ENCODE assay signal across 8 mouse cellular contexts in genomic region chr4:155222841-155223593, GRCm38 (mm10). TPM values are rescaled to one million over a fixed set of nuclear protein-coding genes. Genes with fewer than 3 reads are reported as not detected.
DNase-seq lines count a peak whose midpoint lies in the region; ATAC-seq lines count a peak whose summit lies in the region.

No protein-coding gene starts in this region.

- DNase-seq in Muller cell, postnatal 12 days (ENCODE audit: inconsistent ontology term): peak; percentile 99
- peak; percentile 99 for DNase-seq in cerebellum, adult 9-11 months
- DNase-seq in frontal cortex, postnatal 10 days (ENCODE audit: low spot score in 2 of 2): peak; percentile 97 to 100
- peak; percentile 100 for DNase-seq in layer of hippocampus, postnatal 25 days (ENCODE audit: extremely low spot score in 1 of 2, low spot score in 1 of 2)
- peak; percentile 99 for DNase-seq in lung, postnatal 25 days (ENCODE audit: low spot score)
- DNase-seq in retina, embryonic 14.5 days (ENCODE audit: low spot score): peak; percentile 99
- peak; percentile 99 for DNase-seq in thymus, postnatal 4 days

- peak overlapping the region; percentile 95 for H3K27ac ChIP-seq in hindbrain, embryonic 13.5 days

- peak; percentile 100 for ATAC-seq in hindbrain, embryonic 13.5 days (ENCODE audit: low FRiP score)

- H3K4me3 ChIP-seq in hindbrain, embryonic 13.5 days: peak overlapping the region; percentile 93

- H3K4me1 ChIP-seq in hindbrain, embryonic 13.5 days (replicated peaks): peaks cover 46% of the 10 kb centered on the region

- under 1% methylated on average over 89 of the region's 116 CpGs for WGBS in hindbrain, embryonic 13.5 days

- H3K9me3 ChIP-seq in hindbrain, embryonic 13.5 days: no peaks in the 10 kb centered on the region

- no peaks in the 10 kb centered on the region for H3K36me3 ChIP-seq in hindbrain, embryonic 13.5 days

- peak overlapping the region; percentile 61 for H3K4me2 ChIP-seq in hindbrain, embryonic 13.5 days

- H3K27me3 ChIP-seq in hindbrain, embryonic 13.5 days: 0 out of 2 replicates have a peak, but pooled peaks cover 3% of the 10 kb centered on the region

- peak overlapping the region; percentile 84 for H3K9ac ChIP-seq in hindbrain, embryonic 13.5 days

RNA-seq across cellular contexts. Expression of gene Ski, which starts 0.6 kb away (rescaled TPM):
- 10.3 and 10.4 TPM in 2 replicates for polyA plus RNA-seq in hindbrain, embryonic 13.5 days (2015; fragmentation: Nextera tagmentation; extraction: Ambion mirVana)
- 100 to 1,000 TPM; 119 to 129 TPM for total RNA-seq in layer of hippocampus, postnatal 25 days (2021)

RNA-seq across cellular contexts. Expression of gene Faap20, which starts 26.6 kb away (rescaled TPM):
- polyA plus RNA-seq in hindbrain, embryonic 13.5 days (2015; fragmentation: Nextera tagmentation; extraction: Ambion mirVana): 78.8 and 84.8 TPM in 2 replicates
- total RNA-seq in layer of hippocampus, postnatal 25 days (2021): 10 to 100 TPM; 29.2 to 36.6 TPM

Comparison
In these comparisons a context has a peak if more than half of its experiments do, and no peak if none do; other contexts are left out.
1. Peak in every context shown above with its lines: DNase-seq, ATAC-seq, H3K4me3 ChIP-seq and H3K27ac ChIP-seq.